Mouse (Mus musculus) layer of hippocampus, postnatal 25 days (tissue): ENCODE measurements around the gene Mb. TPM values are rescaled to one million over a fixed set of nuclear protein-coding genes. Genes with fewer than 3 reads are reported as not detected.
A peak's percentile ranks its signal among the peaks of the same experiment; 100 is the strongest.

Source experiments
- DNase-seq, 2 experiments: peaks; one replicate each; pipeline ENCODE4 v3.0.0; 2022; ENCODE audit warnings: mixed read lengths in 2 of 2, low spot score in 1 of 2; ENCODE audit errors: extremely low spot score in 1 of 2
- total RNA-seq, 2 experiments: library from RNA; stranded (reverse); gene quantifications; 2 replicates each; pipeline ENCODE4 v1.2.3; 2021

Gene Mb
- under 1 TPM in 1 of 2 experiments, not detected in 1; 0.52 TPM for total RNA-seq

GRCm38 (mm10) chr15:77050570-77050969, at the start of gene Mb:
Gene Mb (minus strand): TSS chr15:77050670.
- DNase-seq: no peak

- DNase-seq: no peak
These were observed 49.3 kb upstream of the Mb start for GRCm38 (mm10) chr15:77099756-77100155.

- DNase-seq: no peak
These were observed 46.9 kb upstream of the Mb start for GRCm38 (mm10) chr15:77097358-77097757.

- no peak for DNase-seq
These were observed 44.7 kb upstream of the Mb start for GRCm38 (mm10) chr15:77095216-77095615.

GRCm38 (mm10) chr15:77094431-77094830, 44.0 kb upstream of the Mb start:
- DNase-seq: no peak

- no peak for DNase-seq
These were observed 40.9 kb upstream of the Mb start for GRCm38 (mm10) chr15:77091394-77091793.

GRCm38 (mm10) chr15:77090531-77090930, 40.1 kb upstream of the Mb start:
- DNase-seq: no peak

GRCm38 (mm10) chr15:77089249-77089648, 38.8 kb upstream of the Mb start:
- DNase-seq: no peak

GRCm38 (mm10) chr15:77086488-77086887, 36.0 kb upstream of the Mb start:
- DNase-seq: no peak

- no peak for DNase-seq
These were observed 35.3 kb upstream of the Mb start for GRCm38 (mm10) chr15:77085818-77086217.

- no peak for DNase-seq
These were observed 31.0 kb upstream of the Mb start for GRCm38 (mm10) chr15:77081454-77081853.

GRCm38 (mm10) chr15:77080684-77081254, 30.3 kb upstream of the Mb start:
- DNase-seq: no peak

- DNase-seq: no peak
These were observed 29.5 kb upstream of the Mb start for GRCm38 (mm10) chr15:77079890-77080361.

GRCm38 (mm10) chr15:77079256-77079822, 28.9 kb upstream of the Mb start:
- no peak for DNase-seq

GRCm38 (mm10) chr15:77078786-77079185, 28.3 kb upstream of the Mb start:
- no peak for DNase-seq

- no peak for DNase-seq
These were observed 27.4 kb upstream of the Mb start for GRCm38 (mm10) chr15:77077906-77078305.

GRCm38 (mm10) chr15:77076523-77076922, 26.1 kb upstream of the Mb start:
- DNase-seq: no peak

GRCm38 (mm10) chr15:77072556-77073163, 22.2 kb upstream of the Mb start:
- DNase-seq: no peak

- peak in 1 of 2 experiments; percentile 54 for DNase-seq
These were observed 21.0 kb upstream of the Mb start for GRCm38 (mm10) chr15:77071501-77071900.

GRCm38 (mm10) chr15:77070745-77071268, 20.3 kb upstream of the Mb start:
- DNase-seq: no peak

- DNase-seq: no peak
These were observed 18.5 kb upstream of the Mb start for GRCm38 (mm10) chr15:77069019-77069418.

GRCm38 (mm10) chr15:77068439-77068861, 18.0 kb upstream of the Mb start:
- no peak for DNase-seq
